Mouse (Mus musculus) thymus, postnatal 4 days (tissue): Measurements from ENCODE around the gene Gm49510.

Experiments used
- DNase-seq: peaks from one replicate; pipeline ENCODE4 v3.0.0; 2021

The Gm49510 gene

GRCm38 (mm10) chr15:78916052-78916826, 16.8 kb downstream of the Gm49510 start:
- no peak for DNase-seq

- DNase-seq = no peak
These were observed 18.7 kb downstream of the Gm49510 start for GRCm38 (mm10) chr15:78918126-78918525.

- no peak for DNase-seq
These were observed 20.4 kb downstream of the Gm49510 start for GRCm38 (mm10) chr15:78919914-78920313.

DNA sequence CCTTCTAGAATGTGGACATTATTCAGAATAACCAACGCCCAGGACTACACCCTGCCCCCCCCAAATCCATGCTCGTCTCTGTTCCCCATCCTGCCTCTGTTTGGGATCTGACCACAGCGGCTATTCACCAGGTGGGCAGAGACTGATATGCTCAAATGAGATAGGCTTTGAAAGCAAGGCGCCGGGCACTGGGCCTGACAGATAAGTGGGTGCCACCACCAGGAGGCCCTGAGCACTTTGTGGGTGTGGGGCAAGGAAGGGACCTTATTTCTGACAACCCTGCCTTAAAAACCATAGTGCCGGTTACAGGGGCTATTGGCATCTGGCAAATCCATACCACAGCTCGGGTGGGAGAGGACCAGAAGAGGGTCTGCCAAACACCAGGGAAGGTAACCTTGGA, 23.2 kb downstream of the Gm49510 start:
- peak; percentile 57 for DNase-seq

DNA sequence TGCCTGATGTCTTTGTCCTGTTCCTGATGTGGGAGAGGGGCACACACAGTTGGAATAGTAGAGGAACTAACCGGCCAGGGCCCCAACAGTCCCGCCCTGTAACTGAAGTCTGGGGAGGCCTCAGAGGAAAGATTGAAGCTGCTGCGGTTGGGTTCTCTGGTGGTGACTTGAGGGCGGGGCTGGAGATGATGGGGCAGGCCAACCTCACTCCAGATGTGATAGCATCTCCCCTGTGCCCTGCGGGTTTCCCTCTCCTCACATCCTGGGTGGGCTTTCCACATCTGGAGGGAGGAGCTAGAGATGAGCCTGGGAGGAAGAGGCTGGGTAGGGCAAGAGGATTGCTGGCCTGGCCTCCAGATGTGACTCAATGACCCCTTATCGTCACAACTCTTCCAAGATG, 24.1 kb downstream of the Gm49510 start:
- DNase-seq = peak; percentile 78

- no peak for DNase-seq
These were observed 25.7 kb downstream of the Gm49510 start for GRCm38 (mm10) chr15:78925129-78925528.

- peak; percentile 82 for DNase-seq
These were observed 26.8 kb downstream of the Gm49510 start, which contains the start of gene Lgals1 for GRCm38 (mm10) chr15:78926021-78926919. TSS of gene Lgals1 (plus strand) at chr15:78926725.

GRCm38 (mm10) chr15:78927021-78927787, 27.7 kb downstream of the Gm49510 start:
- DNase-seq = peak; percentile 65

DNA sequence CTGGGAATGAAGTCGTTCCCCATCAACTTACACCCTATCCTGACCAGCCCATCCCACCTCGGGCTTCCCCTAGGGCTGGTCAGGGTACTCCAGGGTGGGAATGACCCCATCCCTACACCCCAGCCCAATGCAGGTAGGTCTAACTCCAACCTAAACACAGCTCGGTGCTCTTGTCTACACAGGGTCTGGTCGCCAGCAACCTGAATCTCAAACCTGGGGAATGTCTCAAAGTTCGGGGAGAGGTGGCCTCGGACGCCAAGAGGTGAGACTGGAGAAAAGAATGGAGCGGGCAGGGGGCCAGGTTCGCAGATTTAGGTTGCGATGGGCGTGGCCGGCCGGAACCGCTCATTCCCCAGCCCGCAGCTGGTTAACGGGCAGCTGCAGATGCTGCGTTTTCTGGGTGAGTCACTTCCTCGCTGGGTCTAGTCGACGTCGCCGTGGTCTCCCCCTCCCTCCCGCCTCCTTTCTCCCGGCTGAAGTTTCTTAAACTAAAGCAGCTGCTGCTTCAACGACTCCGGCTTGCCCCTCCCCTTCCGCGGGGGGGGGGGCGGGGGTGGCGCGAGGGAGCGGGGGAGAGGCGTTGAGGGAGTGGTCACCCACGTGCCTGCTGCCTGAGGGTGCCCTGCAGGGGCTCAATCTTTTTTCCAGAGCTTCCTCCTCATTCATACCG, 28.5 kb downstream of the Gm49510 start:
- DNase-seq = peak; percentile 88

GRCm38 (mm10) chr15:78928539-78928938, 29.1 kb downstream of the Gm49510 start:
- no peak for DNase-seq

- no peak for DNase-seq
These were observed 30.8 kb downstream of the Gm49510 start for GRCm38 (mm10) chr15:78930192-78930706.

- DNase-seq = no peak
These were observed 31.4 kb downstream of the Gm49510 start for GRCm38 (mm10) chr15:78930801-78931426.

DNA sequence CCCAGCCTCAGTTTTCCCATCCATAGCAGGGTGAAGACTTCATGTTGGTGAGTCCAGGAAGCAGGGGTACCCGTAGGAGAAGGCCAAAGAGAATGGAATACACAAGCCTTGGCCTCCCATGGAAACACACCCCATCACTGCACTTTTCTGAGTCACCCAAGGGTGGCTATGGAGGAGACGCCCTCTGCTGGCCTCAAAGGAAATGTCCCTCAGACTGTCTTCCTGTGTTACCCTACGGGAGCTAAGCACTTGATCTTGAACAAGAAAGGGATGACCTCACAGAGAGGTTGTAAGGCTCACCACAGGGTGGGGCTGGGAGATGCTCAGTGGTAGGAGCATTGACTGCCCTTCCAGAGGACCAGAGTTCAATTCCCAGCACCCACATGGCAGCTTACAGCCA, 32.1 kb downstream of the Gm49510 start:
- peak; percentile 80 for DNase-seq

DNA sequence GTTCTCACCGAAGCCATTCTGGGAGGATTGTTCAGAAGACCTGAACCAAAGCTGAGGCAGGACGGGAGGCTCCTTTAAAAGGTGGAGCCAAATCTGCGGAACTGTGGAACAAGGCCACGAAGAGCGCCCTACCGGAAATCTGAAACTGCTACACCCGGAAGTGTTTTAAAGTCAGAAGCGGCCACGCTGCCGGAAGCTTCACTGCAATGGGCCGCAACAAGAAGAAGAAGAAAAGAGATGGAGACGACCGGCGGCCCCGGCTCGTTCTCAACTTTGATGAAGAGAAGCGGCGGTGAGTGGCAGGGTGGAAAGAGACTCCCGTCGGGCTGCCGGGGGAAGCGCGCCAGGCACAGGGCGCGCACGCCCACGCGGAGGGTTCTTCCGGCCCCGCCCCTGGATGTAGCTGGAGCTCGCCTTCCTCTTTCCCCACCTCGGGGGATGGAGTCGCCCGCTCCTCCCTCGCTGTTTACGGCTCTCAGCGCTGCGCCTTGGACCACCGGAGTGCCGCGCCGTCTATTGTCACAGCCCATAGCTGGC, 35.4 kb downstream of the Gm49510 start, which contains the start of gene Nol12:
TSS of gene Nol12 (plus strand) at position 150 of the 537 bp plus-strand sequence.
- DNase-seq = peak; percentile 85

DNA sequence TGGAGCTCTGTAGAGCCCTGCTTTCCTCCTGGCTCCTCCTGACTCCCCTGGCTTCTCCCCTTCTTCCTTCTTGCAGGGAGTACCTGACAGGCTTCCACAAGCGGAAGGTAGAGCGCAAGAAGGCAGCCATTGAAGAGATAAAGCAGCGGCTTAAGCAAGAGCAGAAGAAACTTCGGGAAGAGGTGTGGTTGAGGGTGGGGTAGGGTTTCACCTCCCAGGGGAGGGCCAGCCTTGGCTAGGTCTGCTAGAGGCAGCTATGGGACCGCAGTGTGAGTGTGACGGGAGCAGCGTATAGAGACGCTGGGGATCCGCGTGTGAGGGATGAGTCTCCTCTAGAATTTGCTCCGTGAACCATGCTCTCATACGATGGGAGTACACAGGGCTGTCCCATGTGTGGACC, 36.9 kb downstream of the Gm49510 start:
- no peak for DNase-seq

DNA sequence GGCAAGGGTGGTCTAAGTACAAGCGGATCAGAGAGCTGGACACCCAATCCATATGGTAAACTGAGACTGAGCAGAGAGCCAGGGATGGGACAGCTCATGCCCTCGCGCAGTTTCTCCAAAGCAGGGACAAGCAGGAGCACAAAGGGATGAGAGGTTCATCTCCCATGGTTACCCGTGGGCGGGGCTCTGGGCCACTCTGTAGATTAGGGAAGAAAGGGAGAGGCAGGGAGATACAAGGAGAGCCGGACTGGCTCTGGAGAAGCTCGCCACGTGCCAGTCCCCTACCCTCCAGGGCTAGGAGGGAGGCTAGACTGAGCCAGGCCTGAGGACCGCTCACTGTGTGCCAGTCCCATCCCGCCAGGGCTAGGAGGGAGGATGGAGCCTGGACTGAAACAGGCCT, 37.8 kb downstream of the Gm49510 start:
- no peak for DNase-seq

- DNase-seq = no peak
These were observed 38.5 kb downstream of the Gm49510 start for GRCm38 (mm10) chr15:78937963-78938362.

DNA sequence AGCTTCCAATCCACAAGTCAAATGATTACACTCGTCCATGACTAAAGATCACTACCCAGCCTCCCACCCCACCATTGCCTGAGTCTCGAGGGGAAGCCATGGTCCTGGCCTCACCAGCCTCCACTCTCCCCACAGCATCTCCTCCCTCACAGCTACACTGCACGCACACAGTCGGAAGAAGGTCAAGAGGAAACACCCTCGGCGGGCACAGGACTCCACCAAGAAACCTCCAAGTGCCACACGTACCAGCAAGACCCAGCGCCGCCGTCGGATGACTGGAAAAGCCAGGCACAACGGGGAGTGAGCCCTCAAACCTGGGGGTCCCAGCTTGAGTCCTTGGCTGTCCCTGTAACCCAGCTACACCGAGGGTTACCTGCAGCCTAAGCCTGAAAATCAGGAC, 40.9 kb downstream of the Gm49510 start:
- DNase-seq = no peak

DNA sequence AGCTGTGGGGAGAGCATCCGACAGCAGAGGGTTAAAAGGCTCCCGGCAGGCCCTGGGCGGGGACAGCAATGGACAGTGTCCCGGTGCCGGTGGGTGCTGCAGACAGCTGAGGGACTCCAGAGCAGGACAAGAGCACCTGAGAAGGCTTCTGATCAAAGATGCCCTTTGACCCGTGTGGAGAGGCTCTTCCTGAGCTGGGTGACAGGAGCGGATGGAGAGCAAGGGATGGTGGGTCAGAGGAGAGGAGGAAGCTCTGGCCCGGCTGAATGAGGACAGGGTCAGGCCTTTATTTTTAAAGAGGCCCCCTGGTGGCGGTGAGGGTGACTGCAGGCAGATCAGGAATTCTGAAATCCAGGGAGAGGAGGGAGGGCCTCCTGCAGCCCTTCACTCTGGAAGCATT, 43.2 kb downstream of the Gm49510 start:
- peak; percentile 70 for DNase-seq

GRCm38 (mm10) chr15:78946232-78946631, 46.8 kb downstream of the Gm49510 start:
- no peak for DNase-seq

DNA sequence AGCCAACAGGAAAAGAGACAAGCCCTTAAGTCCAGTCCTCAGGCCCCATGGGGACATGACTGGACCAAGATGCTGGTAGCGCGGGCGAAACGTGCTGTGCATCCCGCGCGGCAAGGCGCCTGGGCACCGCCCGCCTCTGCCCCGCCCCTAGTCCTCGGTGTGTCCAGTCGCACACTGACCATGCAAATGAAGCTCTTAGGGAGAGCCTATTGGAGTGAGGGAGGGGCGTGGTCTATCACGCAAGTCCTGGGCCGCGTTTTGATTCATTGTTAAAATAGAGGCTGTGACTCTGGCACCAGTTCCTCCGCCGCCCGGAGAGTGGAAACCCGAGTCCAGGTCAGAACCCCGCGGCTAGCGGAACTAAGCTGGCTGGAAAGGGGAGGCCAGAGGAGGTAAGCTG, 48.2 kb downstream of the Gm49510 start, which contains the start of gene Triobp:
TSS of gene Triobp (plus strand) at position 68 of the 400 bp plus-strand sequence.
- DNase-seq = no peak
